Mouse (Mus musculus): ENCODE results near the gene Gm6899.

DNA sequence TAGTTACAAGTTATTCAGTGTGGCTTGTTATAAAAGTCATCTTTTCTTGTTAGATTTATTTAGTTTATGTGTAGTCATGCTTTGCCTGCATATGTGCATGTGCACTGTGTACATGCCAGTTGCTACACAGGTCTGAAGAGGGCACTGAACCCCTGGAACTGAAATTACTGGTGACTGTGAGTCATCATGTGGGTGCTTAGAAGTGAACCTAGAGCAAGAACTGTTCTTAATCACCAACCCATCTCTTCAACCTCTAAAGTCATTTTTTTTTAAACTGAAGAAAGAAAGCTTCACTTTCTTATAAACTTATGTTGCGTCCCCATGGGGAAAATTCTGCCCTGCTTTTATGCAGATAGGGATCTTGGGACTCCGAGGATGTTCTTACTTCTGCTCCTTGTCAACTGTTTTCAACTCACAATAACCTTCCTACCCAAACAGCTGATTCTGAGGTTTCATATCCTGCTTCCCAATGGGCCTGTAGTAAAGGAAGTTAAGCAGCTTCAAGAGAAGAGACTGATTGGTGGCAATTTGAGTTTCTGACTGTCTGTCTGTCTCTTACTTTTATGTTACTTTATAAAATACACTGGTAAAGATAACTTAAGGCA lies 8.6 kb downstream of the Gm6899 start:
- TF ChIP-seq CTCF (IDR thresholded peaks at IDR 0.05; ENCODE audit: low read depth, low read length) (no peak), POLR2A (IDR thresholded peaks at IDR 0.05; ENCODE audit: insufficient read depth, low read length) (no peak), EP300 (IDR thresholded peaks at IDR 0.05; ENCODE audit: insufficient read depth, low read depth, low read length) (no peak)
